ENCODE assay signal across 17 mouse cellular contexts in genomic region chr17:31144040-31145037, GRCm38 (mm10). TPM values are rescaled to one million over a fixed set of nuclear protein-coding genes. Genes with fewer than 3 reads are reported as not detected.
DNase-seq lines count a peak whose midpoint lies in the region; ATAC-seq and TF ChIP-seq lines count a peak whose summit lies in the region.
"Had no signal": no experiment of that assay in that cellular context is flagged by ENCODE, and none has a peak within 500 bp of the region (broad histone marks: within the 10 kb centered on the region; RNA-seq: fewer than 3 reads in every experiment).

TSS of gene Tff2 (minus strand) at chr17:31144282.

- H3K27ac ChIP-seq in kidney, embryonic 15.5 days = no peak within 1 kb of the TSS
- H3K27ac ChIP-seq in ES-E14 (ENCODE audit: insufficient read depth, low read depth, low read length, poor library complexity, severe bottlenecking) = no peak within 1 kb of the TSS

- H3K36me3 ChIP-seq in kidney, embryonic 15.5 days = no peaks in the 10 kb centered on the region
- no peaks in the 10 kb centered on the region for H3K36me3 ChIP-seq in ES-E14 (ENCODE audit: control insufficient read depth, insufficient read depth, low read length, poor library complexity, severe bottlenecking)

- ATAC-seq in kidney, embryonic 15.5 days (replicated peaks; ENCODE audit: low FRiP score) = no peak
- no peak for ATAC-seq in monocyte, adult 5-6 weeks (replicated peaks; ENCODE audit: insufficient number of reproducible peaks, low FRiP score, low TSS enrichment, poor library complexity, severe bottlenecking)
- ATAC-seq: inflammation-experienced regulatory T-cells, adult 6 months; liver, postnatal 0 days had no signal

- no peak within 1 kb of the TSS for H3K9ac ChIP-seq in kidney, embryonic 15.5 days
- no peak within 1 kb of the TSS for H3K9ac ChIP-seq in ES-E14 (ENCODE audit: insufficient read depth, low read depth, low read length, poor library complexity, severe bottlenecking)
- H3K9ac ChIP-seq: liver, postnatal 0 days had no signal

- H3K4me1 ChIP-seq in kidney, embryonic 15.5 days = 0 out of 2 replicates have a peak, but pooled peaks cover 4% of the 10 kb centered on the region
- H3K4me1 ChIP-seq in ES-E14 (ENCODE audit: control insufficient read depth in 2 of 2, insufficient read depth in 2 of 2, low read length in 2 of 2, poor library complexity in 1 of 2) = peaks cover 0 to 6% of the 10 kb centered on the region in 2 experiments; a peak in 1 of 4 replicates

- no peak within 1 kb of the TSS for H3K4me2 ChIP-seq in kidney, embryonic 15.5 days

- no peaks in the 10 kb centered on the region for H3K9me3 ChIP-seq in kidney, embryonic 15.5 days (replicated peaks)
- no peaks in the 10 kb centered on the region for H3K9me3 ChIP-seq in ES-E14 (ENCODE audit: control insufficient read depth, insufficient read depth, low read depth, low read length)

- DNase-seq in kidney, postnatal 4 days = peak; percentile 50 to 62
- peak; percentile 45 for DNase-seq in ES-E14 (ENCODE audit: low read depth, low spot score)
- DNase-seq in R1 (ENCODE audit: low read depth, low spot score) = peak; percentile 62
- peak; percentile 13 for DNase-seq in lung, postnatal 10 days
- DNase-seq in thymus, adult 18-20 months = no peak
- DNase-seq: adrenal gland, postnatal 36 days; cerebellum, adult 18-20 months; heart, adult 18-20 months; heart, postnatal 36 days; left cerebral cortex, postnatal 4 days; liver, postnatal 0 days; right cerebral cortex, postnatal 25 days had no signal

- H3K27me3 ChIP-seq in kidney, embryonic 15.5 days = no peaks in the 10 kb centered on the region

- no peak within 1 kb of the TSS for H3K4me3 ChIP-seq in kidney, embryonic 15.5 days (replicated peaks)
- no peak within 1 kb of the TSS for H3K4me3 ChIP-seq in ES-E14 (ENCODE audit: insufficient read depth in 1 of 2, low read depth in 1 of 2, low read length in 2 of 2, poor library complexity in 1 of 2, severe bottlenecking in 1 of 2)

- 66% methylated on average over 15 of the region's 15 CpGs for WGBS in kidney, embryonic 15.5 days

- in situ Hi-C loops in ES-E14 (cut with MboI; ENCODE audit: low sequenced_read_pairs in 2 of 2, unreplicated experiment in 2 of 2) = no loop called here

TF ChIP-seq in ES-E14, 5 proteins besides CTCF, POLR2A, EP300 and RAD21:
- TF ChIP-seq HCFC1 (IDR thresholded peaks at IDR 0.05; ENCODE audit: borderline replicate concordance, insufficient read depth, low read length) (no peak), MAFK (IDR thresholded peaks at IDR 0.05; ENCODE audit: insufficient read depth, low read depth, low read length) (no peak), CHD2 (IDR thresholded peaks at IDR 0.05; ENCODE audit: low read depth, low read length) (no peak), ZNF384 (IDR thresholded peaks at IDR 0.05; ENCODE audit: low read depth, low read length) (no peak), ZC3H11A (IDR thresholded peaks at IDR 0.05; ENCODE audit: borderline replicate concordance, low read depth, low read length) (no peak)

RNA-seq across cellular contexts. Expression of gene Tff2, which starts in this region (rescaled TPM):
- polyA plus RNA-seq in kidney, embryonic 15.5 days (2015; fragmentation: Nextera tagmentation; extraction: Ambion mirVana) = 1.1 and 1.6 TPM in 2 replicates
- total RNA-seq in ES-E14 (2012; rRNA removed) = not detected in 2 replicates
- total RNA-seq in monocyte, adult 5-6 weeks (2017) = not detected in 3 replicates
- total RNA-seq: adrenal gland, postnatal 36 days; CH12.LX; heart, adult 18-20 months; heart, postnatal 36 days; layer of hippocampus, postnatal 14 days; left cerebral cortex, postnatal 4 days had no signal
- polyA plus RNA-seq: inflammation-experienced regulatory T-cells, adult 6 months had no signal

Comparison
In these comparisons a context has a peak if more than half of its experiments do, and no peak if none do; other contexts are left out.
1. Peak in DNase-seq in ES-E14; RNA of the gene not detected or under 1 TPM.
2. DNase-seq: peak in kidney, postnatal 4 days (2 of 2), R1 (single experiment) and lung, postnatal 10 days (single experiment); none in thymus, adult 18-20 months (0 of 2).